Mouse (Mus musculus) thymus, adult 2 months (tissue): ENCODE results near the gene Tfcp2l1. TPM values are rescaled to one million over a fixed set of nuclear protein-coding genes. Genes with fewer than 3 reads are reported as not detected.

Source experiments
- DNase-seq: peaks from one replicate; pipeline ENCODE4 v3.0.0; 2021
- H3K27ac ChIP-seq: fragments of 200-500 bp; 2 replicates; pipeline ENCODE4 v1.5.1; 2012; ENCODE audit warnings: low read length, control low read depth; ENCODE audit not compliant: control insufficient read depth, insufficient read depth
- H3K27me3 ChIP-seq: fragments of 200-500 bp; 2 replicates; pipeline ENCODE4 v1.6.1; 2012; ENCODE audit warnings: mild to moderate bottlenecking, low read length, moderate library complexity, mixed read lengths; ENCODE audit not compliant: control insufficient read depth, insufficient read depth
- H3K36me3 ChIP-seq: fragments of 200-500 bp; 2 replicates; pipeline ENCODE4 v1.6.1; 2012; ENCODE audit warnings: mild to moderate bottlenecking, low read length, moderate library complexity; ENCODE audit not compliant: control insufficient read depth, insufficient read depth
- H3K4me1 ChIP-seq: fragments of 200-500 bp; replicated peaks from 2 replicates; pipeline ENCODE4 v1.6.1; 2012; ENCODE audit warnings: low read length; ENCODE audit not compliant: control insufficient read depth, insufficient read depth
- H3K4me3 ChIP-seq: fragments of 200-500 bp; 2 replicates; pipeline ENCODE4 v1.5.1; 2012; ENCODE audit warnings: mild to moderate bottlenecking, low read length, control low read depth, moderate library complexity; ENCODE audit not compliant: control insufficient read depth, insufficient read depth
- CTCF ChIP-seq: fragments of 200-500 bp; IDR thresholded peaks from 2 replicates; pipeline ENCODE4 v1.5.1; 2012; ENCODE audit warnings: mild to moderate bottlenecking, control low read depth, low read length, moderate library complexity, borderline replicate concordance; ENCODE audit not compliant: control insufficient read depth, poor library complexity, insufficient read depth; ENCODE audit errors: extremely low read depth
- POLR2A ChIP-seq: fragments of 200-500 bp; IDR thresholded peaks from 2 replicates; pipeline ENCODE4 v1.6.1; 2012; ENCODE audit warnings: mild to moderate bottlenecking, low read length, control low read depth, moderate library complexity; ENCODE audit not compliant: control insufficient read depth, poor library complexity, insufficient read depth; ENCODE audit errors: extremely low read depth
- WGBS: fragments of 180-500 bp; shearing (Covaris S2); methylation state at CpG from one replicate; pipeline ENCODE4 v1.1.7; 2018; 5-methylcytosine and 5-hydroxymethylcytosine counted together
- polyA plus RNA-seq: library from polyadenylated mRNA; depleted of rRNA; stranded (reverse); fragments of >200 nt; gene quantifications from 2 replicates; pipeline ENCODE4 v1.2.3, GENCODE M21; 2012

Gene Tfcp2l1
- polyA plus RNA-seq, 1 experiment: 3.1 TPM

- no peaks in the 10 kb centered on the region for H3K4me1 ChIP-seq
- no peak for DNase-seq
- no peaks in the 10 kb centered on the region for H3K36me3 ChIP-seq
- WGBS: 93% methylated on average over 2 of the region's 2 CpGs
- H3K27ac ChIP-seq: no peak overlapping the region
- H3K27me3 ChIP-seq: peaks cover 9% of the 10 kb centered on the region
- H3K4me3 ChIP-seq: no peak overlapping the region
- TF ChIP-seq CTCF (no peak), POLR2A (no peak)
Measured at GRCm38 (mm10) chr1:118626452-118626851, 1.3 kb upstream of the Tfcp2l1 start.

- WGBS: 48% methylated on average over 4 of the region's 4 CpGs
- Histone ChIP-seq H3K36me3 (no peaks in the 10 kb centered on the region), H3K27me3 (peaks cover 2% of the 10 kb centered on the region; the same call in 1 of the 2 replicates), H3K4me3 (no peak overlapping the region), H3K27ac (no peak overlapping the region), H3K4me1 (no peaks in the 10 kb centered on the region)
- no peak for TF ChIP-seq CTCF
- no peak for TF ChIP-seq POLR2A
- no peak for DNase-seq
Measured at GRCm38 (mm10) chr1:118633415-118633980, 5.8 kb downstream of the Tfcp2l1 start.

GRCm38 (mm10) chr1:118642296-118642999 lies 14.7 kb downstream of the Tfcp2l1 start:
- no peak for DNase-seq
- no peak for TF ChIP-seq CTCF
- TF ChIP-seq POLR2A: no peak
- H3K4me3 ChIP-seq: no peak overlapping the region
- H3K36me3 ChIP-seq: no peaks in the 10 kb centered on the region
- no peaks in the 10 kb centered on the region for H3K4me1 ChIP-seq
- H3K27ac ChIP-seq: no peak overlapping the region
- no peaks in the 10 kb centered on the region for H3K27me3 ChIP-seq
- WGBS: 73% methylated on average over 2 of the region's 2 CpGs

- H3K27me3 ChIP-seq: no peaks in the 10 kb centered on the region
- DNase-seq: no peak
- H3K4me3 ChIP-seq: no peak overlapping the region
- 94% methylated on average over 9 of the region's 9 CpGs for WGBS
- H3K4me1 ChIP-seq: no peaks in the 10 kb centered on the region
- H3K27ac ChIP-seq: no peak overlapping the region
- TF ChIP-seq CTCF (no peak), POLR2A (no peak)
- H3K36me3 ChIP-seq: no peaks in the 10 kb centered on the region
Measured at GRCm38 (mm10) chr1:118643138-118643979, 15.6 kb downstream of the Tfcp2l1 start.

- H3K4me1 ChIP-seq: no peaks in the 10 kb centered on the region
- no peak overlapping the region for H3K4me3 ChIP-seq
- WGBS: 89% methylated on average over 4 of the region's 4 CpGs
- no peaks in the 10 kb centered on the region for H3K27me3 ChIP-seq
- TF ChIP-seq CTCF (no peak), POLR2A (no peak)
- DNase-seq: no peak
- no peak overlapping the region for H3K27ac ChIP-seq
- H3K36me3 ChIP-seq: no peaks in the 10 kb centered on the region
Measured at GRCm38 (mm10) chr1:118645701-118646100, 18.0 kb downstream of the Tfcp2l1 start.

GRCm38 (mm10) chr1:118648015-118648414 lies 20.3 kb downstream of the Tfcp2l1 start:
- WGBS: 82% methylated on average over 3 of the region's 3 CpGs
- DNase-seq: no peak
- no peak overlapping the region for H3K27ac ChIP-seq

More at GRCm38 (mm10) chr1:118648015-118648414, 20.3 kb downstream of the Tfcp2l1 start:
- H3K27me3 ChIP-seq: no peaks in the 10 kb centered on the region
- no peaks in the 10 kb centered on the region for H3K4me1 ChIP-seq
- H3K4me3 ChIP-seq: no peak overlapping the region
- no peaks in the 10 kb centered on the region for H3K36me3 ChIP-seq
- no peak for TF ChIP-seq CTCF
- no peak for TF ChIP-seq POLR2A
